Mouse (Mus musculus): ENCODE data around the gene Ncl. TPM values are rescaled to one million over a fixed set of nuclear protein-coding genes. Genes with fewer than 3 reads are reported as not detected.

The Ncl gene
- polyA plus RNA-seq, 1 experiment from 2014 or later = 475 TPM

DNA sequence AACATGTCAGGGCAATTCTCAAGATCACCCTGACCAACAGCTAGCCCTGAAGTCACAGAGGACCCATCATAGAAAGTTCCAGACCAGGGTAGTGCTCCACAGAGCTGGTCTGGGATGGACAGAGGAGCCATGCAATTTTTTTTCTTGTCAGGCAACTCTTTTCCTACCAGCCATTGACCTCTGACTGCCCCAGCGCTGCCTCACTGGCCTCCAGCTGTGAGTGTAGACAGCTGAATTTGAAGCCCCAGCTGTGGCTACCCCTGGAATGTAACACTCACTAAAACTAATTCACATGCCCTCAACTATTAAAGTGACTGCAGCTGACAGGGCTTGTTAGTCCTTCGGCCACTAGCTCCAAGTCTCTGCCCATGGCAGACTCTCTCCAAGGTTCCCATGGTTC, 59.1 kb downstream of the Ncl start:
- Histone ChIP-seq H3K27ac (no peak overlapping the region), H3K9me3 (no peaks in the 10 kb centered on the region), H3K36me3 (no peaks in the 10 kb centered on the region), H3K4me3 (no peak overlapping the region), H3K4me1 (peaks cover 4% of the 10 kb centered on the region; the same call in 1 of the 2 replicates), H3K9ac (no peak overlapping the region), H3K27me3 (peaks cover 31% of the 10 kb centered on the region), H3K4me2 (replicated peaks) (no peak overlapping the region)
- no peak for ATAC-seq (ENCODE audit: insufficient number of reproducible peaks, insufficient read depth, low FRiP score, low TSS enrichment)
- 23% methylated on average over 2 of the region's 2 CpGs for WGBS

Small RNA genes within 50 kb of the gene (microRNA-seq; reads per million reads assigned to microRNA genes)
- gene mmu-mir-3535 = 66.8 reads per million, percentile 45 among the genes with 10 or more reads in this experiment

Other genes with a start within 250 kb of the Ncl start
- 0.35 and 0.60 TPM in 2 replicates for gene Htr2b, start 247.4 kb downstream of the Ncl start, polyA plus RNA-seq (2016; fragmentation: Nextera tagmentation; extraction: Ambion mirVana)
- 0.42 and 0.48 TPM in 2 replicates for gene Gm21972, start 225.8 kb downstream of the Ncl start, polyA plus RNA-seq (2016; fragmentation: Nextera tagmentation; extraction: Ambion mirVana)
- 35.4 and 36.2 TPM in 2 replicates for gene Armc9, start 204.6 kb downstream of the Ncl start, polyA plus RNA-seq (2016; fragmentation: Nextera tagmentation; extraction: Ambion mirVana)
- 6.1 and 6.6 TPM in 2 replicates for gene B3gnt7, start 56.6 kb downstream of the Ncl start, polyA plus RNA-seq (2016; fragmentation: Nextera tagmentation; extraction: Ambion mirVana)
- gene Nmur1, start 66.8 kb upstream of the Ncl start, polyA plus RNA-seq (2016; fragmentation: Nextera tagmentation; extraction: Ambion mirVana) = not detected in 2 replicates
- not detected in 2 replicates for gene Tex44, start 66.9 kb upstream of the Ncl start, polyA plus RNA-seq (2016; fragmentation: Nextera tagmentation; extraction: Ambion mirVana)
- 3,116 and 3,315 TPM in 2 replicates for gene Ptma, start 167.3 kb upstream of the Ncl start, polyA plus RNA-seq (2016; fragmentation: Nextera tagmentation; extraction: Ambion mirVana)
- 90.5 and 92.4 TPM in 2 replicates for gene Pde6d, start 223.2 kb upstream of the Ncl start, polyA plus RNA-seq (2016; fragmentation: Nextera tagmentation; extraction: Ambion mirVana)
- 56.1 and 57.7 TPM in 2 replicates for gene Cops7b, start 223.5 kb upstream of the Ncl start, polyA plus RNA-seq (2016; fragmentation: Nextera tagmentation; extraction: Ambion mirVana)

Data from embryonic facial prominence, embryonic 12.5 days (tissue).